Mouse (Mus musculus): ENCODE measurements around the gene Adgrb3. TPM values are rescaled to one million over a fixed set of nuclear protein-coding genes. Genes with fewer than 3 reads are reported as not detected.
A peak's percentile ranks its signal among the peaks of the same experiment; 100 is the strongest.

Gene Adgrb3
- total RNA-seq, 2 experiments from 2014 or later, result 111 to 118 TPM

DNA sequence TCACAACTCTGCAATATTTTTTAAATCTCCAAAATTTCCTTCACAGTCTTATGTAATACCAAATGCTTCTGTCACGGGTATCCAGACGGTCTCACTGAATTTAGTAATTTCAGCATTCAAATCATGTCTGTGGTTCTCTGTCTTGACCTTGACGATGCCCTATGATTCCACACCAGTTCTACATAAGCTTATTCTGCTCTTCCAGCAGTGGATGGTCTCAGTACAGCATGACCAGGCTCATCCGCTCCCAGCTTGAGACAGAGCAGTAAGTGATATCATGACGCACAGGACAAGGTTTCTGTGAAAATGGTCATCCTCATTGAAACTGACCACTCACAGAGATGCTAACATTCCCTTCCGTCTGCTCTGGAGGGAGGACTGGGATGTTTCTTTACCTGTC lies 252.9 kb downstream of the Adgrb3 start:
- DNase-seq (ENCODE audit: low spot score in 2 of 2), result peak in 1 of 2 experiments; percentile 9
- no peak for TF ChIP-seq CTCF (conservative IDR thresholded peaks at IDR 0.05)
- H3K27ac ChIP-seq, result peak overlapping the region; percentile 87
- no peak overlapping the region for H3K4me3 ChIP-seq

GRCm38 (mm10) chr1:25568096-25568495 lies 261.4 kb downstream of the Adgrb3 start:
- TF ChIP-seq CTCF (conservative IDR thresholded peaks at IDR 0.05), result no peak

GRCm38 (mm10) chr1:25546072-25546471 lies 283.4 kb downstream of the Adgrb3 start:
- Histone ChIP-seq H3K27ac (no peak overlapping the region), H3K4me3 (no peak overlapping the region)
- no peak for DNase-seq (ENCODE audit: low spot score in 2 of 2)
- TF ChIP-seq CTCF (conservative IDR thresholded peaks at IDR 0.05), result no peak

More at GRCm38 (mm10) chr1:25568096-25568495, 261.4 kb downstream of the Adgrb3 start:
- DNase-seq (ENCODE audit: low spot score in 2 of 2), result no peak
- no peak overlapping the region for H3K27ac ChIP-seq
- no peak overlapping the region for H3K4me3 ChIP-seq

DNA sequence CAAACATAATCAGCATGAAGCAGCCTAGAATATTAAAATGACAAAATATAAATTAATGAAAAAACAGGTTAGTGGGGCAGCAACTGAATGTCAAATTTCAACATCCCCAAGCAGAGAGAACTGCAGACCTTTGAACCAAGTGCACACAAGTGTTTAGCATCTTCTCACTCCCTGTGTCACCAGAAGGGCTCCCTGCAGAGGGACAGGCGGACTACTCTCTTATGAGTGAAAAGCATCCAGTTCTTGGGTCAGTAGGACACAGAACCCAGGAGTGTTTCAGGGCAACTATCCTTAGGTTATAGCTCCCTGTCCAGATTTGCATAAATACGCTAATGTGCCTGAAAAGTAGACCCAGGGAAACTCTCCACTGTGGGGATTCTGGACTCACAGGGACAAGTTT lies 285.6 kb downstream of the Adgrb3 start:
- TF ChIP-seq CTCF (conservative IDR thresholded peaks at IDR 0.05), result no peak
- no peak for DNase-seq (ENCODE audit: low spot score in 2 of 2)
- H3K27ac ChIP-seq, result no peak overlapping the region
- no peak overlapping the region for H3K4me3 ChIP-seq

- TF ChIP-seq CTCF (conservative IDR thresholded peaks at IDR 0.05), result no peak
- DNase-seq (ENCODE audit: low spot score in 2 of 2), result no peak
- Histone ChIP-seq H3K4me3 (no peak overlapping the region), H3K27ac (peak overlapping the region; percentile 8; the same call in 1 of the 2 replicates)
Observed at GRCm38 (mm10) chr1:25542891-25543290, 286.6 kb downstream of the Adgrb3 start.

DNA sequence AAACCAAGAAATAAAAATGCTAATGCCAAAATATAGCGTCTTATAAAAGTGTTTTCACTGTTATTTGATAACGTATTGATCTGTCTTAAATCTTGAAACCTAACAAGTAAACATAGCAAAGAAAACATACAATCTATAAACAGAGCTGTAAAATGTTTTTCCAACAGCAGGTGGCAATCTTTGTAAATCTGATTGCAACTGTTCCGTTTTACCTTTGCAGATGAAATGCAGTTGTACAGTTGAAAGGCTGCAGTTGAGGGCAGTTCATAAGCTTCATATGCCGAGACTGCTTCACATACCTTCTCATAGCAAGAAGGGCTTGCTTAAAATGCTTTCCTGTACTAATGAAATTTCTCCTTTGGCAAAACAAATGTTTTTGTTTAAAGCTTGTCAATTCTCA lies 302.5 kb downstream of the Adgrb3 start:
- DNase-seq (ENCODE audit: low spot score in 2 of 2), result no peak
- Histone ChIP-seq H3K27ac (no peak overlapping the region), H3K4me3 (no peak overlapping the region)
- TF ChIP-seq CTCF (conservative IDR thresholded peaks at IDR 0.05), result peak; percentile 73

GRCm38 (mm10) chr1:25510321-25511055 lies 319.0 kb downstream of the Adgrb3 start:
- peak; percentile 89 for TF ChIP-seq CTCF (conservative IDR thresholded peaks at IDR 0.05)
- DNase-seq (ENCODE audit: low spot score in 2 of 2), result peak in 1 of 2 experiments; percentile 38
- Histone ChIP-seq H3K27ac (no peak overlapping the region), H3K4me3 (no peak overlapping the region)

DNA sequence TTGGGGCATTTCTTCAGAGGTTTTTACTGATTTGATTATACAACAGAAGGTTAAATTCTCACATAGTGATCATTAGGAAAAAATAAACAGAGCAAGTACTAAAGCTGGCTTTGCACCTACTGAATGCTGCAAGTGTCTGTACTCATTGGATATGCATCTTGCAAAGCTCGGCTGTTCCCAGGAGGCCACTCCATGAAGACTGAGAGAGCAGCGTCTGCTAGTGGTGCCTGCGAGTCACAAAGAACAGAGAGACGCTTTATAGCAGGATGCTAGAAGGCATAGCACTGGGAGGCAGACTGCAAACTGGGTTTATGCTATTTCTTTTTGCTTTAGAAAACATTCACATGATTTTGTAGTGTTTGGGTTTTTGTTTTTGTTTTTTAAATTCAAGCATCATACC lies 325.2 kb downstream of the Adgrb3 start:
- H3K27ac ChIP-seq, result peak overlapping the region; percentile 68
- DNase-seq (ENCODE audit: low spot score in 2 of 2), result peak; percentile 62 to 77
- peak; percentile 75 for TF ChIP-seq CTCF (conservative IDR thresholded peaks at IDR 0.05)

DNA sequence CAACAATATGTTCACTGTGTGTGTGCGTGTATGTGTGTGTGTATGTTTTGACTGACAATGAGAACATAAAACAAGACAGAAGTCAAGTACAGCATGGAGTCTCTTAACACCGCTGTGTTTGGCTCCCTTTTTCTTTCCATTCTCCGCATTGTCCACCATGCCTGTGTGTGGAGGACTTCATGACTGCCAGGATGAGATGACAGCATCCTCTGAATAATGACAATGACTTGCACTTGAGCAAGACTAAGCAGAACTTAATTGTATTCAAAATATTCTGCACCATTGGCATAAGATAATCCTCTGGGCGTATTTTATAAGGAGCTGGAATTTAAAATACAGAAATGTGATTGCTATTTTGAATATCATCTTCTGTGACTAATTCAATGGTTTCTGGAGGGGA lies 326.0 kb downstream of the Adgrb3 start:
- H3K27ac ChIP-seq, result peak overlapping the region; percentile 68; the same call in 1 of the 2 replicates
- no peak for TF ChIP-seq CTCF (conservative IDR thresholded peaks at IDR 0.05)
- no peak overlapping the region for H3K4me3 ChIP-seq
- DNase-seq (ENCODE audit: low spot score in 2 of 2), result no peak

More for the DNA sequence above, 325.2 kb downstream of the Adgrb3 start:
- no peak overlapping the region for H3K4me3 ChIP-seq

- TF ChIP-seq CTCF (conservative IDR thresholded peaks at IDR 0.05), result no peak
- Histone ChIP-seq H3K4me3 (no peak overlapping the region), H3K27ac (no peak overlapping the region)
- no peak for DNase-seq (ENCODE audit: low spot score in 2 of 2)
Observed at GRCm38 (mm10) chr1:25495202-25495914, 334.1 kb downstream of the Adgrb3 start.

GRCm38 (mm10) chr1:25491503-25491902 lies 338.0 kb downstream of the Adgrb3 start:
- TF ChIP-seq CTCF (conservative IDR thresholded peaks at IDR 0.05), result no peak
- H3K4me3 ChIP-seq, result no peak overlapping the region
- no peak for DNase-seq (ENCODE audit: low spot score in 2 of 2)
- H3K27ac ChIP-seq, result peak overlapping the region; percentile 75

DNA sequence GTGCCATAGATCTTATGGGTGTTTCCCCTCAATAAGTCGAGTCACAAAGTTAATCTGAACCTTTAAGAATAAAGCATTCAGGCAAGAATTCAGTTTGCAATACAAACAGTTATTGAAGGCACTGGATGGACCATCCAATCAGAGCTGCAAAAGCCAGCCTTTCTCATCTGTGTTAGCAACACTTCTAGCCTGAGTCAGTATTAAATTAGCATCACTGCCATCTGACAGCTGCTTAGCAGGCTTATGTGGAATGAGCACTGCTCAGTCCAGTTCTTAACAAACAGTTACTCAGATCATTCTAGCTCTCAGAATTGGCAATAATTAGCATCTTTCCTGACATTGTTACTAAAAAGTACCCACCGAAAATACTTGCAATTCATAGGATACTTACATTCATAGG lies 339.3 kb downstream of the Adgrb3 start:
- no peak for TF ChIP-seq CTCF (conservative IDR thresholded peaks at IDR 0.05)
- Histone ChIP-seq H3K27ac (peak overlapping the region; percentile 75), H3K4me3 (no peak overlapping the region)
- peak; percentile 37 to 75 for DNase-seq (ENCODE audit: low spot score in 2 of 2)

DNA sequence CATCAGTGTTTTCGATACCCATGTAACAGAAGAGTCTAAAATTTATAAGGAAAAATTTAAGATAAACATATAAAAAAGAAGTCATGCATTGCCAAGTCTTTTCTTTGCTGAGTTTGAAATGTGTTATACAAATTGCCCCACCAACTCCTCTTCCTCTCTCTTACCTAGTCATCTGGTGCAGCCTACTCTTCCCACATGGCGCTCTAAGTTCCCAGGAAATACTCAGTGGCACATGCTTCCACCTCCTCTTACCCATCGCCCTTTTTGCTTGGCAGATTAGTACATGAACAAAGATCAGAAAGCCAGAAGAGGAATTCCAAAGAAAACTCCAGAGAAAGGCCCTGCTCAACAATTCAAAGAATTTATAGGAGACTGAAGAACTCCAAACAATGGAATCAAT lies 353.8 kb downstream of the Adgrb3 start:
- no peak for TF ChIP-seq CTCF (conservative IDR thresholded peaks at IDR 0.05)
- no peak overlapping the region for H3K27ac ChIP-seq
- no peak for DNase-seq (ENCODE audit: low spot score in 2 of 2)
- no peak overlapping the region for H3K4me3 ChIP-seq
